Mouse (Mus musculus) midbrain, embryonic 16.5 days (tissue): ENCODE results near the gene Smim5. TPM values are rescaled to one million over a fixed set of nuclear protein-coding genes. Genes with fewer than 3 reads are reported as not detected.

ENCODE experiments used
- ATAC-seq: fragments of 200-750 bp; cut with Nextera tagmentation; 2 replicates; pipeline ENCODE4 v1.8.0; 2017; ENCODE audit warnings: moderate TSS enrichment
- H3K27ac ChIP-seq: fragments of 300-500 bp; sonication (generic); 2 replicates; pipeline ENCODE4 v1.5.1; 2014; ENCODE audit warnings: mild to moderate bottlenecking, low read length, mixed read lengths
- H3K27me3 ChIP-seq: fragments of 300-500 bp; sonication (generic); 2 replicates; pipeline ENCODE4 v1.6.1; 2014; ENCODE audit warnings: low read depth, low read length, mixed read lengths; ENCODE audit not compliant: control insufficient read depth, insufficient read depth
- H3K36me3 ChIP-seq: fragments of 300-500 bp; sonication (generic); 2 replicates; pipeline ENCODE4 v1.6.1; 2014; ENCODE audit warnings: mild to moderate bottlenecking, low read length, moderate library complexity, mixed read lengths; ENCODE audit not compliant: control insufficient read depth, insufficient read depth
- H3K4me1 ChIP-seq: fragments of 300-500 bp; sonication (generic); 2 replicates; pipeline ENCODE4 v1.6.1; 2014; ENCODE audit warnings: mild to moderate bottlenecking, low read length, mixed read lengths; ENCODE audit not compliant: control insufficient read depth, insufficient read depth
- H3K4me2 ChIP-seq: fragments of 300-500 bp; sonication (generic); 2 replicates; pipeline ENCODE4 v1.6.1; 2014; ENCODE audit warnings: mild to moderate bottlenecking, low read length, mixed read lengths
- H3K4me3 ChIP-seq: fragments of 300-500 bp; sonication (generic); 2 replicates; pipeline ENCODE4 v1.5.1; 2014; ENCODE audit warnings: low read depth, mild to moderate bottlenecking, low read length, moderate library complexity, mixed read lengths
- H3K9ac ChIP-seq: fragments of 300-500 bp; sonication (generic); 2 replicates; pipeline ENCODE4 v1.6.1; 2014; ENCODE audit warnings: low read depth, low read length, mixed read lengths
- H3K9me3 ChIP-seq: fragments of 300-500 bp; sonication (generic); replicated peaks from 2 replicates; pipeline ENCODE4 v1.6.1; 2014; ENCODE audit warnings: mild to moderate bottlenecking, low read length, mixed read lengths; ENCODE audit not compliant: control insufficient read depth, poor library complexity, severe bottlenecking
- WGBS: fragments of 180-500 bp; shearing (Covaris S2); extraction: QIAGEN DNeasy Blood & Tissue Kit; methylation state at CpG from one replicate; pipeline ENCODE4 v1.1.7; 2014; 5-methylcytosine and 5-hydroxymethylcytosine counted together
- polyA plus RNA-seq: library from polyadenylated mRNA; unstranded; fragments of >200 nt; fragmentation: Nextera tagmentation; extraction: Ambion mirVana; gene quantifications from 2 replicates; pipeline ENCODE4 v1.2.1, GENCODE M21; 2015

Gene Smim5
- polyA plus RNA-seq, 1 experiment from 2014 or later: 1.5 TPM

DNA sequence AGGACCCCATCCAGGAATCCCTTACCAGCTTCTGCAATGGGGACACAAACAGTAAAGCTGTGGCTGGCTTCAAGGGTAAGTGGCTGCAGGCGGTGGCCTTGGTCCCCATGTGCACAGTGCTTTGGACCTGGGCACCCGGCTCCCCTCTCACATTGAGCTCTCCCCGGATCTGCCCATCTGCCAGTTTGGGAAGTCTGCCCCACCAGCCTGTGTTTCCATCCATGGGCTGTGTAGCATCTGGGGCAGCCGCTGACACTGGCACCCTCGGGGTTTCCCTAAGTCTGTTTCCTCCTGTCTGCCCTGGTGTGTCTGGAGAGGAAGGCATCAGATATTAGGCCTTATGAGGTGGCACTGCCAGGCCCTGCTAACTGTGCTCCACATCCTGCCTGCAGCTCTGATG, 11.7 kb upstream of the Smim5 start:
- no peaks in the 10 kb centered on the region; the same call in 1 of the 2 replicates for H3K27me3 ChIP-seq
- no peak for ATAC-seq
- H3K4me3 ChIP-seq: no peak overlapping the region
- no peak overlapping the region for H3K4me2 ChIP-seq
- WGBS: 76% methylated on average over 5 of the region's 5 CpGs
- no peaks in the 10 kb centered on the region for H3K4me1 ChIP-seq
- H3K9ac ChIP-seq: no peak overlapping the region
- no peak overlapping the region for H3K27ac ChIP-seq
- no peaks in the 10 kb centered on the region for H3K9me3 ChIP-seq
- H3K36me3 ChIP-seq: no peaks in the 10 kb centered on the region

- whole genome bisulfite sequencing: 89% methylated on average over 6 of the region's 6 CpGs
- ATAC-seq: no peak
- Histone ChIP-seq H3K4me3 (no peak overlapping the region), H3K4me1 (no peaks in the 10 kb centered on the region), H3K9ac (no peak overlapping the region), H3K27me3 (no peaks in the 10 kb centered on the region), H3K4me2 (no peak overlapping the region), H3K9me3 (no peaks in the 10 kb centered on the region), H3K27ac (no peak overlapping the region), H3K36me3 (peaks cover 6% of the 10 kb centered on the region; the same call in 1 of the 2 replicates)
These were observed 10.6 kb upstream of the Smim5 start for GRCm38 (mm10) chr11:115889159-115889558.

DNA sequence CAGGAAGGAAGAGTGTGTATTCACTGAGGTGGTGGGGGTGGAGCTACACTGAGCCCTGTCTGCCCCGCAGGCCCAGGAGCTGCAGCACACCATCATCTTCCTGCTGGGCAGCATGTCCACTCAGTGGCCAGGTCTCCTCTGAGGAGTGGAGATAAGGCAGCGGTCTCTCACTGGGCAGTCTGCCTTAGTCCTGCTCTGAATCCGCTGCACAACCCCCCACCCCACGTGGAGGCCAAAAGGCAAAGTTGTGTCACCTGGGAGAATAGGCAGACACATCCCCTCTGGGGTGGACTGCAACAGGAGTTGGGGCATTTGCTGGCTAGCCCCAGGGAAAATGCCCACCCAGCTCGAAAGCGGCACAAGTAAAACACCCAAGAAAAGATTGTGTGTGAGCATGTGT, 7.6 kb upstream of the Smim5 start:
- Histone ChIP-seq H3K27ac (no peak overlapping the region), H3K36me3 (peaks cover 8% of the 10 kb centered on the region; the same call in 1 of the 2 replicates), H3K9me3 (no peaks in the 10 kb centered on the region), H3K4me2 (no peak overlapping the region), H3K4me1 (no peaks in the 10 kb centered on the region), H3K4me3 (no peak overlapping the region), H3K27me3 (no peaks in the 10 kb centered on the region), H3K9ac (no peak overlapping the region)
- 63% methylated on average over 6 of the region's 6 CpGs for WGBS
- no peak for ATAC-seq

DNA sequence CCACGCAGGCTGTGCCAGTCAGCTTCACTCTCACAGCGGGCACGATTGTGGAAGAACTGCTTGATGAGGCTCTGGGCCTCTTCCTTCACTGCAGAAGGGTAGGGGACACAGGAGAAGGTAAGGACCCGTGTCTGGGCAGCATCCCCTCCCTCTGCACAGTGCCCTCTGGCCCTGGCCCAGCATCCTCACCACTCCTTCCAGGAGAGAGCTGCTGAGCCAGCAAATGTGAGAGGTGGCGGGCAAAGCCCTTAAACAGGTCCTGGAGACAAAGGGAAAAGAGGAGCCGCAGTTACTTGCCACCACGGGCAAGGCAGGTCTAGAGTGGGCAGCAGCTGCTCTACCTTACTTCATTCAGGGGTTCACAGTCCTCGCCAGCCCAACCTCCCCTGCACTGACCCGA, 6.7 kb upstream of the Smim5 start:
- H3K9me3 ChIP-seq: no peaks in the 10 kb centered on the region
- WGBS: 92% methylated on average over 9 of the region's 9 CpGs
- no peaks in the 10 kb centered on the region for H3K27me3 ChIP-seq
- no peak overlapping the region for H3K4me3 ChIP-seq
- peaks cover 8% of the 10 kb centered on the region; the same call in 1 of the 2 replicates for H3K36me3 ChIP-seq
- H3K4me1 ChIP-seq: no peaks in the 10 kb centered on the region
- no peak overlapping the region for H3K9ac ChIP-seq
- no peak overlapping the region for H3K27ac ChIP-seq
- ATAC-seq: no peak
- no peak overlapping the region for H3K4me2 ChIP-seq

DNA sequence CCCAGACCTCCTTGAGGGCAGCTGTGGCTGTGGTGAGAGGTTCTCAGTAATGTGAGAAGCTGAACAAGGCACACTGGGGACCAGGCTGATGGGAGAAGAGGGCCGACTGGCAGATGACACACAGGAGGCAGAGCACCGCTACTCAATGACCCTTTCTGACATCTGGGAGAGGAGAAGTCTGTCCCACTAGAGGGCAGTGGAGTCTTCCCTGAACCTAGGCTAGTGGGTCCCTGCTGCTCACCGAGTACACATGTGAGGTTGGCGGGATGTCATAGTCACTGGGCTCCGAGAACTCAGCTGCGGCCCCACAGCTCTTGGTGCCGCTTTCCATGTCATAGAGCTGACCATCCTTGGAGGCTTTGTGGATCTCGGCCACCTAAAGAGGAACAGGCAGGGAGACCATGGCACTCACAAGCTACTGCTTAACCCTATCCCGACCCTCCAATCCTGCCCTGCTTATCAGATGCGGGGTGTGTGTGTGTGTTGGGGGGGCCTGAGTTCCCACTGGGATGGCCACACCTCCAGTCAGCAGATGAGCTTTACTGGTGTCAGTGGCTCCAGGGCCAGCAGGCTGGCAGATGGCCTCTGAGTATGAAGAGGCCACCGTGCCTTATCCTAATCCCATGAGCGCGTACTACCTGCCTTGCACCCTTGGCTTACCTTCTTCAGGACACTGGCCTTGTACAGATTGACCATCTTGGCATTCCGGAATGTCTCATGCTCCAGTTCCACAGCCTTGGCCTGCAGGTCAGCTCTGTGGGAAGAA, 4.8 kb upstream of the Smim5 start:
- H3K27ac ChIP-seq: no peak overlapping the region

DNA sequence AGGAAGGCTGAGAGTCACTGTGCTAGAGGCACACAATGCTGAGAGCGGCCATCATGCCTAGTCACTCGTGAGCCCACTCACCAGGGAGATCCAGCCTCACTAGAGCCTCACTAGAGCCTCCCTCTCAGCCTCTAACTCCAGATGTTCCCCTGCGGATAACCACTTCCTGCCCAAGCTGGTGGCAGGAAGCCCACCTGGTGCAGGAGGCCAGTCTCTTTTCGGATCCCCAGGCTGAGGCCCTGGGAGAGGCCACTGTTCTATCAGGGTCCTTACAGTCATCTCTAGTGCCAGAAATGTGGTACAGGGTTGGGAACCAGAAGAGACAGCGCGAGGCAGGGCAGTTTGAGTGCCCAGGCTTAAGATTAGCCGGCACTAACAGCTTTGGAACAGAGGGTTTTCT, 1.3 kb upstream of the Smim5 start:
- 92% methylated on average over 7 of the region's 7 CpGs for WGBS
- Histone ChIP-seq H3K27ac (no peak overlapping the region), H3K27me3 (no peaks in the 10 kb centered on the region), H3K9ac (no peak overlapping the region), H3K36me3 (peaks cover 5% of the 10 kb centered on the region; the same call in 1 of the 2 replicates), H3K4me2 (no peak overlapping the region), H3K4me1 (no peaks in the 10 kb centered on the region), H3K9me3 (no peaks in the 10 kb centered on the region), H3K4me3 (no peak overlapping the region)
- ATAC-seq: no peak

More for the DNA sequence above, 4.8 kb upstream of the Smim5 start:
- no peaks in the 10 kb centered on the region for H3K4me1 ChIP-seq
- H3K4me3 ChIP-seq: no peak overlapping the region
- no peak overlapping the region for H3K4me2 ChIP-seq
- H3K27me3 ChIP-seq: no peaks in the 10 kb centered on the region
- ATAC-seq: no peak
- peaks cover 8% of the 10 kb centered on the region; the same call in 1 of the 2 replicates for H3K36me3 ChIP-seq
- H3K9me3 ChIP-seq: no peaks in the 10 kb centered on the region
- 78% methylated on average over 14 of the region's 14 CpGs for WGBS
- no peak overlapping the region for H3K9ac ChIP-seq

GRCm38 (mm10) chr11:115898886-115899285, 880 bp upstream of the Smim5 start:
- 28% methylated on average over 4 of the region's 4 CpGs for WGBS
- ATAC-seq: no peak
- H3K4me3 ChIP-seq: no peak overlapping the region
- no peaks in the 10 kb centered on the region for H3K4me1 ChIP-seq
- H3K9me3 ChIP-seq: no peaks in the 10 kb centered on the region
- H3K27me3 ChIP-seq: no peaks in the 10 kb centered on the region
- no peak overlapping the region for H3K27ac ChIP-seq
- H3K9ac ChIP-seq: no peak overlapping the region
- peaks cover 2% of the 10 kb centered on the region; the same call in 1 of the 2 replicates for H3K36me3 ChIP-seq
- no peak overlapping the region for H3K4me2 ChIP-seq

GRCm38 (mm10) chr11:115900561-115901337, 983 bp downstream of the Smim5 start:
- Histone ChIP-seq H3K4me1 (no peaks in the 10 kb centered on the region), H3K27ac (no peak overlapping the region), H3K9me3 (no peaks in the 10 kb centered on the region), H3K36me3 (0 out of 2 replicates have a peak, but pooled peaks cover 2% of the 10 kb centered on the region), H3K4me3 (no peak overlapping the region), H3K9ac (no peak overlapping the region), H3K4me2 (no peak overlapping the region), H3K27me3 (no peaks in the 10 kb centered on the region)
- 71% methylated on average over 8 of the region's 8 CpGs for WGBS
- ATAC-seq: no peak
